Mouse (Mus musculus) Patski (cell line): ENCODE results near the gene Nemp1. TPM values are rescaled to one million over a fixed set of nuclear protein-coding genes. Genes with fewer than 3 reads are reported as not detected.

Source experiments
- ATAC-seq: fragments of 100-300 bp; one replicate; pipeline ENCODE4 v1.8.0; 2021
- CTCF ChIA-PET: fragments of 350-600 bp; sonication (Branson Sonifier 250); formaldehyde crosslinking; loops from one replicate; lab custom pipeline; 2022; ENCODE audit warnings: inconsistent platforms; lab: Charles Lee
- POLR2A ChIA-PET: fragments of 350-600 bp; sonication (Branson Sonifier 250); formaldehyde crosslinking; loops from one replicate; lab custom pipeline; 2022; ENCODE audit warnings: antibody characterized with exemption, inconsistent platforms; lab: Charles Lee
- DNase-seq: peaks from one replicate; pipeline ENCODE4 v3.0.0-alpha.2; 2011; ENCODE audit warnings: low read depth, low spot score
- H3K27me3 ChIP-seq: fragments of 371-371 bp; one replicate; pipeline ENCODE4 v1.5.1; 2021
- CTCF ChIP-seq: fragments of 100-300 bp; IDR thresholded peaks from one replicate; pipeline ENCODE4 v1.5.1; 2021
- in situ Hi-C: fragments of 300-500 bp; cut with MboI; formaldehyde crosslinking; loops from 3 replicates; pipeline ENCODE4 v1.11.1; 2018; ENCODE audit warnings: low pct_unique_long_range_greater_than_20kb, mixed read lengths
- polyA plus RNA-seq: library from polyadenylated mRNA; unstranded; gene quantifications from one replicate; pipeline ENCODE4 v1.2.3, GENCODE M21; 2021

Nemp1 gene
- polyA plus RNA-seq, 1 experiment from 2014 or later = 8.0 TPM

DNA sequence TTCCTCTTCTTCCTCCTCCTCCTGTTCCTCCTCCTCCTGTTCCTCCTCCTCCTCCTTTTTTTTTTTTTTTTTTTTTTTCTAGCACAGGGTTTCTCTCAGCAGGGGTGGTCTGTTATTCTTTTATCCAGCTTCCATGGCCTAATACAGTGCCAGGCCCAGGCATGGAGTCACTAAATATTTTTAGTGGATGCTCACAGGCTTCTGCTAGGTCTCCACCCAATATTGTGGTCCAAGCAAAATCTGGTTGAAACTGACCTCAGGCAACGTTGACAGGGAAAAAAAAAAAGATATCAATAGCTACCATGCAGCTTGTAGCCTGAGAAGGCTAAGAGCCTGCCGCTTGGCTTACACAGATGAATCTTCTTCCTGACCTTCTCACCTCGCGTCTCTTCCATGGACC is 44.0 kb upstream of the Nemp1 start:
- in situ Hi-C loops = no loop called here
- CTCF ChIA-PET = interaction anchor here (0.7 to 3.3 kb wide), 14 partner anchors 9 to 61 kb away, joined by 3 to 26 read pairs (median 5); partner anchors contain the start of genes Nab2 and Stat6
- no peak for TF ChIP-seq CTCF
- H3K27me3 ChIP-seq = no peaks in the 10 kb centered on the region
- POLR2A ChIA-PET = interaction anchor here (0.8 to 2.5 kb wide), 4 partner anchors 45 to 116 kb away, joined by 3 to 12 read pairs (median 4); partner anchors contain the start of gene Nab2
- no peak for ATAC-seq
- no peak for DNase-seq

DNA sequence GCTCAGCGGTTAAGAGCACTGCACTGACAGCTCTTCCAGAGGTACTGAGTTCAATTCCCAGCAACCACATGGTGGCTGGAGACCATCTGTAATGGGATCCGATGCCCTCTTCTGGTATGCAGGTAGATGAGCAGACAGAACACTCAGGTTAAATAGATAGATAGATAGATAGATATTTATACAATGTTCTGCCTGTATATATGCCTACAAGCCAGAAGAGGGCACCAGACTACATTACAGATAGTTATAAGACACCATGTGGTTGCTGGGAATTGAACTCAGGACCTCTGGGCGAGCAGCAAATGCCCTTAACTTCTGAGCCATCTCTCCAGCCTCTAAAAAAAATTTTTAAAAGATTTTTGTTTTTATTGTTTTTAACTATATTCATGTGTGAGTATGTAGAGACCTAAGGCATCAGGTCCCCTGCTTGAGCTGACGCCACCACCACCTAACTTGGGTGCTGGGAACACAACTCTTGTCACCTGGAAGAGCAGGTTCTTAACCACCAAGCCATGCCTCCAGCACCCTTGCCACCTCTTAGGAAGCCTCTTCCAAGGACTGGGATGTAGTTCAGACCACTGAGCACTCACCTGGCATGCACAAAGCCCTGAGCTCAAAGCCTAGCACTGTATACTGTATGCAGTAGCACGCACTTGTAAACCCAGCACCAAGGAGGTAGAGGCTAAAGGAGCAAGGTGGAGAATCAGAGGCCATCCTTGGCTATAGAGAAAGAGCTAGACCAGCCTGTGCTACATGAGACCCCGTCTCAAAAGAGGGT is 43.1 kb upstream of the Nemp1 start:
- ChIA-PET POLR2A (interaction anchor here (1.3 kb wide), 1 partner anchor 115 kb away, joined by 3 read pairs; no protein-coding TSS in a partner anchor), CTCF (interaction anchor here (0.7 to 3.3 kb wide), 12 partner anchors 8 to 57 kb away, joined by 3 to 26 read pairs (median 4); partner anchors contain the start of gene Stat6)
- no peak for DNase-seq
- H3K27me3 ChIP-seq = no peaks in the 10 kb centered on the region
- in situ Hi-C loops = no loop called here
- no peak for TF ChIP-seq CTCF
- ATAC-seq = no peak

DNA sequence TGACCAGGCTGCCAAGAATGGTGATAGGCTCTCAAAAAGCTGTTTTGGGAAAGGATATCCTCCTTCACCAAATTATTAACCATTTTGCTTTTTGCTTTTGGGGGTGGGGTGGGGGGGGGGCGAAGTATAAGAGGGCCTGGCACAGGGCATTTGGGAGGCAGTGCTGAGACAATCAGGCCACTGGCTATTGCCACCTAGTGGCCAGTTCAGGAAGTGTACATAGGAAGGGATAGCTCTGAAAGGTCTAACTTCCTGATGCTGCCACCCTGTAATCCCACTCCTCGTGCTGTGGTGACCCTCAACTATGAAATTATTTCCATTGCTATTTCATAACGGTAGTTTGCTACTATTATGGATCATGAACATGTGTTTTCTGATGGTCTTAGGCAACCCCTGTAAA is 40.3 kb upstream of the Nemp1 start:
- TF ChIP-seq CTCF = no peak
- ATAC-seq = no peak
- in situ Hi-C loops = no loop called here
- no peak for DNase-seq
- CTCF ChIA-PET = interaction anchor here (1.0 to 2.4 kb wide), 2 partner anchors 30 to 58 kb away, joined by 3 to 7 read pairs; no protein-coding TSS in a partner anchor
- no peaks in the 10 kb centered on the region for H3K27me3 ChIP-seq
- POLR2A ChIA-PET = interaction anchor here (0.7 to 1.7 kb wide), 2 partner anchors 17 to 64 kb away, joined by 3 to 6 read pairs; partner anchors contain the start of gene Stat6

DNA sequence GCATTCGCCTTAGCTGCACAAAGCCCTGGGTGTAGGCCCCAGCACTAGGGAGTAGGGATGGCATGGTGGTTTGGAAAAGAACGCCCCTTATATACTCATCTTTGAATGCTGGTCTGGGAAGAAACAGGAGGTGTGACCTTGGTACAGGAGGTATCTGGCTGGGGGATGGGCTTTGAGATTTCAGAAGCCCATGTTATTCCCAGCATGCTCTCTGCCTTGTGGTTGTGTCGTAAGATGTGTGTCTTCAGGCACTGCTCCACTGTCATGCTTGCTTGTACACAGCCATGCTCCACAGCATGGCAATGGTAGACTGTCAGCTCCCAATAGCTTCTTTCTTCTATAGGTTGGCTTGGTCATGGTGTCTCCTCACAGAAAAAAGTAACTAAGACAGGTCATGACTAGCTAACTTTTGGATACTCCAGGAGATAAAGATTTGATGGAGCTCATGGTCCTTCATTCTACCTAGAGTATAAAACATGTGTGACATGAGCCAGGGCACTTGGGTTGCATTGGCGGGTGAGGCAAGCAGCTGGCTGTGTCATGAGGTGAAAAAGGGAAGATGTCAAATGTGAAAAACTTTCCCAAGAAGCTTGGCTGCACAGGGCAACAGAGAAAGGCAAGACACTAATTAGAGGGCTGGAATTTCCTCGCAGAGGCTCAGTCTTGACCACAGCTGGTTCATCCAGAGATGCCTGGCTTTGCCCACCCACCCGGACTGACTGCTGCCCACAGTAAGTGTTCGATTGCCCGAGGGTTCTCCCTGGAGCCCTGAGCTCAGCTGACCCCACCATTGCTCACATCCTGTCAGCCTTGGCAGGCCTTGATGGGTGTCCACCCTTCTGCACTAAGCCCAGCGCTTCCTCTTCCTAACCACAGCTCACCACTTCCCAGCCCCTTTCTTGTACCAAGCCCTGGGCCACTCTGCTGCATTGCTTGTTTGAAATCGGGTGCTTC is 35.2 kb upstream of the Nemp1 start:
- ATAC-seq = peak; percentile 91
- ChIA-PET POLR2A (interaction anchor here (1.3 to 1.5 kb wide), 2 partner anchors 11 to 31 kb away, joined by 3 to 7 read pairs; partner anchors contain the start of gene Stat6), CTCF (interaction anchor here (1.0 to 2.9 kb wide), 6 partner anchors 9 to 88 kb away, joined by 3 to 14 read pairs (median 4); partner anchors contain the start of genes Lrp1 and Stat6)
- no peaks in the 10 kb centered on the region for H3K27me3 ChIP-seq
- peak; percentile 82 for DNase-seq
- TF ChIP-seq CTCF = no peak
- in situ Hi-C loops = loop anchor here (5.0 kb wide), 1 partner anchor 54 kb away; no protein-coding TSS in a partner anchor

DNA sequence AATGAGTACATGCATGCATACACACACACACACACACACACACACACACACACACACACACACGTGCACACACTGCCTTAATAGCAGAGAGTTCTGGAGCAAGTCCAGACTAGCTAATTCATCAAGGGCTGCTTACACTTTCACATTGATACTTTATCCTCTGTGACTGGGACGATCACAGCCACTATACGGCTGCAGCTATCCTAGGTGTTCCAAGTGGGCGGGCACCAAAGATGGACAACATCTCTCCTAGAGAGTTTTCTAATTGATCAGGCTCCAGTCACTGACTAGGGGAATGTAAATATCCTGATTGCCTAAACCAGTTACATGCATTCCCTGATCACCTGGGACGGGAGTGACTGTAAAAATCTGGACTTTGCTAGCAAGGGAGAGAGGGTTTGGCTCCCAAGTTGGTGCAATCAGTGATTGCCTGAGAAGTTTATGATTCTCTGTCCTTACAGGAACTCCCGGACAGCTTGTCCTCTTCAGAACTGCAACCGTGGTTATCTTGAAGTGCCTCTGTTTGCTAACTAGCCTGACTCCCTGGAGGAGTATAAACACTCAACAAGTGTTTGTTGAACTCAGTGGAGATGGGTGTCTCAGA is 33.9 kb upstream of the Nemp1 start:
- ChIA-PET POLR2A (interaction anchor here (0.8 to 1.1 kb wide), 2 partner anchors 35 to 43 kb away, joined by 3 to 6 read pairs; partner anchors contain the start of gene Nab2), CTCF (interaction anchor here (1.1 to 2.9 kb wide), 4 partner anchors 10 to 64 kb away, joined by 3 to 14 read pairs (median 6); partner anchors contain the start of genes Lrp1 and Stat6)
- TF ChIP-seq CTCF = no peak
- ATAC-seq (no peak), DNase-seq (no peak)
- no peaks in the 10 kb centered on the region for H3K27me3 ChIP-seq
- in situ Hi-C loops = loop anchor here (5.0 kb wide), 1 partner anchor 55 kb away; no protein-coding TSS in a partner anchor

DNA sequence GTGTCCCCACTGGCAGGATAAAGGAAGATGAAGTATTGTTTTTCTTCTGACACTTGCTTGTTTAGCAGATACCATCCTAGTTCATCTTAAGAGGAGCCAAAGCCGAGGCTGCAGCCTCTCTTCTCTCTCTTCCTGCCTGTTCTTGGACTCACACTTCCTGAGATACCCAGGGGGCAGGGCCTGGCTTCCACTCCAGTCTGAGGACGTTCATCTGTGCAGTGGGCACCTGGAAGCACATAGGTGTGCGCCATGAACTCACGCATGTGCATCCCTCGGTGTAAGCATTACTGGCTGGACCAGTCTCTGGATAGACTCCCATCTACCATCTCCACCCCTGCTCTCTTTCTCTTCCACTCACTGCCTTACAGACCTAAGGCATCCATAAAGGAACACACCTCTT is 26.3 kb upstream of the Nemp1 start:
- POLR2A ChIA-PET = interaction anchor here (1.6 kb wide), 1 partner anchor 30 kb away, joined by 6 read pairs; no protein-coding TSS in a partner anchor
- CTCF ChIA-PET = interaction anchor here (0.9 to 1.2 kb wide), 2 partner anchors 9 to 31 kb away, joined by 4 read pairs; no protein-coding TSS in a partner anchor
- no peaks in the 10 kb centered on the region for H3K27me3 ChIP-seq
- in situ Hi-C loops = loop anchor here (5.0 kb wide), 1 partner anchor 97 kb away; the partner anchor contains the start of gene Zbtb39
- no peak for TF ChIP-seq CTCF
- no peak for ATAC-seq
- DNase-seq = no peak

DNA sequence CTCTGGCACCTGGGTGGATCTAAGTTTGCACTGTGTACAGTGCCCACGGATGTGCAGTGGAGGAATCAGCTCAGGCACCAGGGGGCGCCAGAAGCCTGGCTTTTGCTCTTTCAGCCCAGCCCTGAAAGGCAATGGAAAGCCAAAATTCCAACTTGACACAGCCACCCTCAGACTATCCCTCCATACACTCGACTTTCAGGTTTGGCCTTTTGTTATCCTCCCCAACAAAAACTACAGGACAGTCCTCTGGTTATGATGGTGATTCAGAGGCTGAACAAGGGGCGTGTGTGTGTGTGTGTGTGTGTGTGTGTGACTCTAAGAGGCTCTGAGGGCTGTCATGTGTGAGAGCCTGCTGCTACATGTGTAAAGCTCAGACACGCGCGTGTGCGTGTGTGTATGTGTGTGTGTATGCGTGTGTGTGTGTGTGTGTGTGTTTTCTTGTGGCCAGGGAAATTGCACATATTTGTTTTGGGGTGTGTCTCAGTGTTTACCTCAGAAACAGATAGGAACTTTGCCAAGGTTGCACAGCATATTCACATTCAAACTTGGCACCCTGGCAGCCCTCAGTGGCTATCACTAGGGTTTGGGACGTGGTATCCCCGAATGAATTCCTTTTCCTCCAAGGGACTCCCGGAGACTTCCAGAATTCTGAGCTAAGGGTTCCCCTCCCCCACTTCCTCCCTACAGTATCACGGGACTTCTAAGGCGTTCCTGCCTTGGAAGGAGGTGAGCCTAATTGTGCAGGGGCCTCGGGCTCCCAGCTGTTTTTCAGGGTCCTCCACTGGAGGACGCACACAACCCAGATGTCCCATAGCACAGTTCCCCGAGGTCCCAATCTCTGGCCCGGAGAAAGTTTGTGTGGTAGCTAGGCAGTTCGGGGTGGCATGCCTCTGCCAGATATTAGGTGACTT is 24.6 kb upstream of the Nemp1 start:
- POLR2A ChIA-PET = interaction anchor here (0.6 to 3.9 kb wide), 8 partner anchors 10 to 97 kb away, joined by 3 to 25 read pairs (median 6); partner anchors contain the start of gene Nemp1
- in situ Hi-C loops = loop anchor here (5.0 kb wide), 1 partner anchor 95 kb away; the partner anchor contains the start of gene Zbtb39
- TF ChIP-seq CTCF = peak; percentile 96

More for the DNA sequence above, 24.6 kb upstream of the Nemp1 start:
- H3K27me3 ChIP-seq = no peaks in the 10 kb centered on the region
- ATAC-seq (peak; percentile 36), DNase-seq (peak; percentile 49)
- CTCF ChIA-PET = interaction anchor here (0.8 to 2.4 kb wide), 17 partner anchors 9 to 366 kb away, joined by 3 to 18 read pairs (median 4); partner anchors contain the start of gene Nemp1
